Mouse (Mus musculus): Measurements from ENCODE around the gene Hgfac. TPM values are rescaled to one million over a fixed set of nuclear protein-coding genes. Genes with fewer than 3 reads are reported as not detected.

The Hgfac gene
- polyA plus RNA-seq, 1 experiment from 2014 or later, result 0.76 TPM

GRCm38 (mm10) chr5:35009163-35009562 lies 32.1 kb upstream of the Hgfac start:
- WGBS, result 94% methylated on average over 4 of the region's 4 CpGs
- Histone ChIP-seq H3K9me3 (ENCODE audit: control insufficient read depth, low read length) (no peaks in the 10 kb centered on the region), H3K4me3 (ENCODE audit: low read length) (no peak overlapping the region), H3K4me1 (ENCODE audit: control insufficient read depth, insufficient read depth, low read length) (no peaks in the 10 kb centered on the region), H3K27ac (ENCODE audit: low read depth, low read length) (no peak overlapping the region), H3K27me3 (ENCODE audit: control insufficient read depth, insufficient read depth, low read length) (no peaks in the 10 kb centered on the region), H3K4me2 (replicated peaks; ENCODE audit: low read depth, low read length) (no peak overlapping the region), H3K36me3 (ENCODE audit: control insufficient read depth, insufficient read depth, low read length) (peaks cover 14% of the 10 kb centered on the region; the same call in 1 of the 2 replicates), H3K9ac (ENCODE audit: low read depth, low read length) (no peak overlapping the region)
- no peak for ATAC-seq (ENCODE audit: low FRiP score, low TSS enrichment)

DNA sequence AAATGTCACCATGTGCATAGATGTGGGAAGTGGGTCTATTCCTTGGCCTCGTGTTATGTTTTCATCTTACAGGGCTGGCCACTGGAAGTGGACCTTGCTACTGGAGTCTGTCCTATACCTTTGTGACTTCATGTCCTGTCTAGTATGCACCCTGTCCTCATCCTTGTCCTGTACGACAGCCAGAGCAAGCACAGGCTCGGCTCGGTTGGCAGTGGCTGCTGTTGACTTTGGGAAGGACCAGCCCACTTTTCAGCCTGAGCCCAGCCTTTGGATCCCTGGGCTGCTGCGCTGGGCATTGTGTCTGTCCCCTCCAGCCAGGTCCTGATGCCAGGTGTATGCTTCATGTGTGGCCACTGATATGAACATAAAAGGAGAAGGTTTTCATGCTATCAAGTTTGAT lies 30.7 kb upstream of the Hgfac start:
- peaks cover 8% of the 10 kb centered on the region; the same call in 1 of the 2 replicates for H3K36me3 ChIP-seq (ENCODE audit: control insufficient read depth, insufficient read depth, low read length)
- no peak for ATAC-seq (ENCODE audit: low FRiP score, low TSS enrichment)
- no peaks in the 10 kb centered on the region for H3K27me3 ChIP-seq (ENCODE audit: control insufficient read depth, insufficient read depth, low read length)
- no peak overlapping the region for H3K27ac ChIP-seq (ENCODE audit: low read depth, low read length)
- H3K9me3 ChIP-seq (ENCODE audit: control insufficient read depth, low read length), result no peaks in the 10 kb centered on the region
- H3K9ac ChIP-seq (ENCODE audit: low read depth, low read length), result no peak overlapping the region
- H3K4me3 ChIP-seq (ENCODE audit: low read length), result no peak overlapping the region
- 73% methylated on average over 5 of the region's 5 CpGs for WGBS
- H3K4me2 ChIP-seq (replicated peaks; ENCODE audit: low read depth, low read length), result no peak overlapping the region
- H3K4me1 ChIP-seq (ENCODE audit: control insufficient read depth, insufficient read depth, low read length), result no peaks in the 10 kb centered on the region

- H3K36me3 ChIP-seq (ENCODE audit: control insufficient read depth, insufficient read depth, low read length), result peaks cover 6% of the 10 kb centered on the region; the same call in 1 of the 2 replicates
These were observed 30.0 kb upstream of the Hgfac start for GRCm38 (mm10) chr5:35011156-35011923.

DNA sequence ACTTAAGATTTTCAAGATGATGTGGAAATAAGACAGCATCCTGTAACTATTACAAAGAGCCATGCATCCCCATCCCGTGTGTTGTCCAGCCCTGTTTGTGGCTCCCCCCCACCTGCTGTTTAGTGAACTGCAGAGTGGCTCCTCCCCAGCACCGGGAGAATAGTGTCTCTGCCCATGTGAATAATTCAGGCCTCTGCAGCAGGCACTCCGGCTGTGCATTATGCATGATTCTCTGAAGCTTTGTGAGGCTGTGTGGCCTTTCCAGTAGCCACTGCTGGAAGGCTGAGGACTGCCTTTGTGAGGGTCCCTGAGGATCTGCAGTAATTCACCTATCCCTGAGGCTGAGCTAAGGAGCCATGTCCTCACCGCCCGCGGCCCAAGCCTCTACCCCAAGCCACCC lies 27.3 kb upstream of the Hgfac start:
- H3K27ac ChIP-seq (ENCODE audit: low read depth, low read length), result no peak overlapping the region
- ATAC-seq (ENCODE audit: low FRiP score, low TSS enrichment), result no peak
- H3K4me3 ChIP-seq (ENCODE audit: low read length), result no peak overlapping the region
- no peak overlapping the region for H3K4me2 ChIP-seq (replicated peaks; ENCODE audit: low read depth, low read length)
- no peaks in the 10 kb centered on the region for H3K27me3 ChIP-seq (ENCODE audit: control insufficient read depth, insufficient read depth, low read length)
- 0 out of 2 replicates have a peak, but pooled peaks cover 6% of the 10 kb centered on the region for H3K36me3 ChIP-seq (ENCODE audit: control insufficient read depth, insufficient read depth, low read length)
- no peak overlapping the region for H3K9ac ChIP-seq (ENCODE audit: low read depth, low read length)
- no peaks in the 10 kb centered on the region for H3K9me3 ChIP-seq (ENCODE audit: control insufficient read depth, low read length)
- 78% methylated on average over 6 of the region's 6 CpGs for WGBS
- H3K4me1 ChIP-seq (ENCODE audit: control insufficient read depth, insufficient read depth, low read length), result no peaks in the 10 kb centered on the region

More at GRCm38 (mm10) chr5:35011156-35011923, 30.0 kb upstream of the Hgfac start:
- Histone ChIP-seq H3K4me2 (replicated peaks; ENCODE audit: low read depth, low read length) (no peak overlapping the region), H3K27ac (ENCODE audit: low read depth, low read length) (no peak overlapping the region), H3K9ac (ENCODE audit: low read depth, low read length) (no peak overlapping the region), H3K4me1 (ENCODE audit: control insufficient read depth, insufficient read depth, low read length) (no peaks in the 10 kb centered on the region), H3K9me3 (ENCODE audit: control insufficient read depth, low read length) (no peaks in the 10 kb centered on the region), H3K4me3 (ENCODE audit: low read length) (no peak overlapping the region), H3K27me3 (ENCODE audit: control insufficient read depth, insufficient read depth, low read length) (no peaks in the 10 kb centered on the region)
- ATAC-seq (ENCODE audit: low FRiP score, low TSS enrichment), result no peak
- WGBS, result 96% methylated on average over 6 of the region's 6 CpGs

DNA sequence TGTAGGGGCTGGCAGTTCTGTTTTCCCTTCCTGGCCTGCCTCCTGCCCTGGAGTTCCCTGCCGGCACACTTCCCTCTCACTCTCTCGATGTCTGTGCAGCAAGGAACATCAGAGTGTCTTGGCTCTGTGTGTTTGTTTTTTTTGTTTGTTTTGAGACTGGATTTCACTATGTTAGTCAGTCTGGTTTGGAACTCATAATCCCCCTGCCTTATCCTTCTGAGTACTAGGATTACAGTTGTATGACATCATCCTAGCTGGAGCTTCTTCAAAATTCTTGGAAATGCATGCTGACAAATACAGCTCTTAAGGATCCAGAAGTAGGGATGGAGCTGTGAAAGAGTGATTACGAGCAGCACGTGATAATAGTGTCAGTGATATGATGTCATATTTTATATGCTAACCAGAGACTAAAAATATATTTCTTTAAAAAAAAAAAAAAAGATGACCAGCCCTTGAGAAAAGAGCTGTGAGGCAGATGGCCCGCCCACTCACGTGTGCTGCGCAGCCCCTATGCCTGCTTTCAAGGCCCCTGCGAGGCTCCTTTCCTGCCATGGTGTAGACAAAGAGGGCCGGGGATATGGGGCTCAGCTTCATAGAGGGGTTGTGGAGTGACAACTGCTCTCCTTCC lies 21.5 kb upstream of the Hgfac start:
- Histone ChIP-seq H3K4me1 (ENCODE audit: control insufficient read depth, insufficient read depth, low read length) (no peaks in the 10 kb centered on the region), H3K27me3 (ENCODE audit: control insufficient read depth, insufficient read depth, low read length) (no peaks in the 10 kb centered on the region), H3K27ac (ENCODE audit: low read depth, low read length) (no peak overlapping the region), H3K9me3 (ENCODE audit: control insufficient read depth, low read length) (no peaks in the 10 kb centered on the region), H3K4me3 (ENCODE audit: low read length) (no peak overlapping the region), H3K4me2 (replicated peaks; ENCODE audit: low read depth, low read length) (no peak overlapping the region), H3K36me3 (ENCODE audit: control insufficient read depth, insufficient read depth, low read length) (peaks cover 32% of the 10 kb centered on the region), H3K9ac (ENCODE audit: low read depth, low read length) (no peak overlapping the region)
- WGBS, result 86% methylated on average over 9 of the region's 9 CpGs
- ATAC-seq (ENCODE audit: low FRiP score, low TSS enrichment), result no peak

- H3K36me3 ChIP-seq (ENCODE audit: control insufficient read depth, insufficient read depth, low read length), result peaks cover 33% of the 10 kb centered on the region
- whole genome bisulfite sequencing, result 92% methylated on average over 9 of the region's 9 CpGs
These were observed 20.7 kb upstream of the Hgfac start for GRCm38 (mm10) chr5:35020410-35021241.

GRCm38 (mm10) chr5:35024975-35025374 lies 16.3 kb upstream of the Hgfac start:
- Histone ChIP-seq H3K27ac (ENCODE audit: low read depth, low read length) (no peak overlapping the region), H3K9ac (ENCODE audit: low read depth, low read length) (no peak overlapping the region), H3K27me3 (ENCODE audit: control insufficient read depth, insufficient read depth, low read length) (no peaks in the 10 kb centered on the region), H3K4me2 (replicated peaks; ENCODE audit: low read depth, low read length) (no peak overlapping the region), H3K4me3 (ENCODE audit: low read length) (no peak overlapping the region), H3K9me3 (ENCODE audit: control insufficient read depth, low read length) (no peaks in the 10 kb centered on the region), H3K36me3 (ENCODE audit: control insufficient read depth, insufficient read depth, low read length) (peaks cover 72% of the 10 kb centered on the region), H3K4me1 (ENCODE audit: control insufficient read depth, insufficient read depth, low read length) (no peaks in the 10 kb centered on the region)
- 25% methylated on average over 2 of the region's 2 CpGs for WGBS
- ATAC-seq (ENCODE audit: low FRiP score, low TSS enrichment), result peak; percentile 70; the same call in 1 of the 2 replicates

More at GRCm38 (mm10) chr5:35020410-35021241, 20.7 kb upstream of the Hgfac start:
- Histone ChIP-seq H3K9ac (ENCODE audit: low read depth, low read length) (no peak overlapping the region), H3K27ac (ENCODE audit: low read depth, low read length) (no peak overlapping the region), H3K9me3 (ENCODE audit: control insufficient read depth, low read length) (no peaks in the 10 kb centered on the region), H3K4me3 (ENCODE audit: low read length) (no peak overlapping the region), H3K27me3 (ENCODE audit: control insufficient read depth, insufficient read depth, low read length) (no peaks in the 10 kb centered on the region), H3K4me2 (replicated peaks; ENCODE audit: low read depth, low read length) (no peak overlapping the region), H3K4me1 (ENCODE audit: control insufficient read depth, insufficient read depth, low read length) (no peaks in the 10 kb centered on the region)
- no peak for ATAC-seq (ENCODE audit: low FRiP score, low TSS enrichment)

DNA sequence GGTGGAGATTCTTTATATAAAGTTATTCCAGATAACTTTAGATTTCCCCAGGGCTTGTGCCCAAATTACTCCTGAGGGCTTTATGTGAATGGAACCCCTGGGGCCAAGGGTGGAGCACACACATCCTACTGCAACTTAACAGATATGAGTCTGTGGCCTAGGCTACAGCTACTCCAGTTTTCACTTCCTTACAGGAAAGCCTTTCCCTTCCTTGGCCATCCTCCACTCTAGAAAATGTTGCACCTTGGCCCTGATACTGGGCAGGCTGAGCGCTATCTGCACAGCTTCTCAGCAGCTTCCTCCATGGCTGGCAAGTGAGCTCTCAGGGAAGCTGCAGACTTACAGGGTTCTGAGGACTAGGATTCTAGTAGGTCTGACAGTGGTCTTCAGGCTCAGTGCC lies 12.0 kb upstream of the Hgfac start:
- no peak overlapping the region for H3K4me3 ChIP-seq (ENCODE audit: low read length)
- H3K36me3 ChIP-seq (ENCODE audit: control insufficient read depth, insufficient read depth, low read length), result peaks cover 80% of the 10 kb centered on the region
- no peaks in the 10 kb centered on the region for H3K4me1 ChIP-seq (ENCODE audit: control insufficient read depth, insufficient read depth, low read length)
- no peaks in the 10 kb centered on the region for H3K27me3 ChIP-seq (ENCODE audit: control insufficient read depth, insufficient read depth, low read length)
- H3K27ac ChIP-seq (ENCODE audit: low read depth, low read length), result no peak overlapping the region
- no peaks in the 10 kb centered on the region for H3K9me3 ChIP-seq (ENCODE audit: control insufficient read depth, low read length)
- WGBS, result 93% methylated on average over 1 of the region's 1 CpGs
- H3K4me2 ChIP-seq (replicated peaks; ENCODE audit: low read depth, low read length), result no peak overlapping the region
- ATAC-seq (ENCODE audit: low FRiP score, low TSS enrichment), result no peak
- no peak overlapping the region for H3K9ac ChIP-seq (ENCODE audit: low read depth, low read length)
